Mouse (Mus musculus) erythroblast, embryonic 14.5 days (primary cell): ENCODE results near the gene Mxd3.

Experiments used
- GATA1 ChIP-seq: IDR thresholded peaks from 2 replicates; pipeline ENCODE4 v1.6.1; 2012; ENCODE audit warnings: low read length, inconsistent platforms, mixed read lengths
- TAL1 ChIP-seq: IDR thresholded peaks from 3 replicates; pipeline ENCODE4 v1.6.1; 2012; ENCODE audit warnings: low read length, inconsistent platforms, mixed read lengths

DNA sequence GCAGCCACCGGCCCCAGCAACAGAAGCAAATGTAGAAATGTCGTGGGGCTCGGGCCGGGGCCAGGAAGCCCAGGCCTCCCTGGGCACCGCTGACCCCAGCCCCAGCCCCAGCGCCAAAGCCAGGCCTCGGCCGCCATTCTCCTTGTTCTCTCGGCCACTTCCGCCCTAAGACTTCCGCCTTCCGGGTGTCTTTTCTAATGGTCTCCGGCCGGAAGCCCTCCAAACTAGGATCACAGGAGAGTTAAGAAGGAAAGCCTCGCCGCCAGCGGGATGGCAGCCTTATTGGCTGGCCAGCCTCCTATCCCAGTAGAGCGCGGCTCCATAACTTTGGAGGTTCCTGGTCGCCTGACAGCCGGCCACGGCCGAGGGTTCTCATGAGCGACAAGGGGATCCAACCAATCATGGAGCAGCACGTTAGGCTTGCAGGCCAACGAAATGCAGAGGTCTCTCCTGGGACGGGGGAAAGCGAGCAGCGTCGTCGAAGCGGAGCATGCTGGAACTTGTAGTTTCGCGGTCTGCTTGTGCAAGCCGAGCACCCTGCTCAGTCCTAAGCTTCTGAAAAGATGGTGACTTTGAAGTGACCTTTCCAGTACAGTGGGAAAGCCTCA lies 32.9 kb upstream of the Mxd3 start, which contains the start of gene Lman2:
- TF ChIP-seq TAL1 = no peak
- TF ChIP-seq GATA1 = no peak
